Mouse (Mus musculus): ENCODE data around the gene Gtsf1l. TPM values are rescaled to one million over a fixed set of nuclear protein-coding genes. Genes with fewer than 3 reads are reported as not detected.

Gene Gtsf1l
- 0.40 TPM in 1 of 2 replicates, not detected in the other for polyA plus RNA-seq (2015; fragmentation: Nextera tagmentation; extraction: Ambion mirVana)

- Histone ChIP-seq H3K4me1 (ENCODE audit: control insufficient read depth, insufficient read depth, low read depth, low read length) (no peaks in the 10 kb centered on the region), H3K27ac (ENCODE audit: low read depth, low read length) (no peak within 1 kb of the TSS), H3K9me3 (ENCODE audit: control insufficient read depth, low read length) (no peaks in the 10 kb centered on the region), H3K4me3 (ENCODE audit: low read length) (no peak within 1 kb of the TSS), H3K27me3 (replicated peaks; ENCODE audit: control insufficient read depth, insufficient read depth, low read length) (no peaks in the 10 kb centered on the region), H3K36me3 (ENCODE audit: control insufficient read depth, insufficient read depth, low read length) (no peaks in the 10 kb centered on the region), H3K4me2 (ENCODE audit: low read length) (no peak within 1 kb of the TSS), H3K9ac (ENCODE audit: low read depth, low read length) (no peak within 1 kb of the TSS)
- ATAC-seq, result no peak
- WGBS, result 90% methylated on average over 9 of the region's 9 CpGs
These were observed at the start of gene Gtsf1l for GRCm38 (mm10) chr2:163087728-163088127. TSS of gene Gtsf1l (minus strand) at chr2:163087855.

DNA sequence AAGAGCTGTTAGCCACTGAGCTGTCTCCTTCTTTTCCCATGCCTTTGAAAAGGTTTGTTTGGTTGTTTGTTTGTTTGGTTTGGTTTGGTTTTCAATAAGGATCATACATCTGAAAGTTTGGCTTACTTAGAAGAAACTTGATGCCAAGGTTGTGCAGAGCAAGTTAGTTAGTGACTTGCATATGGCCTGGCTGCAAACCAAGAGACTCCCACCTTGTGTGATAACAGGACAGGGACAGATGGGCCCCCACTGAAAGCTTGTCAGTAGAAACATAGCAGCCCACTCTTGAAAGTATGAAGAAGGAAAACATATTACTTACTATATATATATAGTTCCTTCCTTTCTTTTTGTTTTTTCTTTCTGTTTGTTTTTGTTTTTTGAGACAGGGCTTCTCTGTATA lies 49.3 kb upstream of the Gtsf1l start:
- H3K4me3 ChIP-seq (ENCODE audit: low read length), result no peak overlapping the region
- H3K27ac ChIP-seq (ENCODE audit: low read depth, low read length), result no peak overlapping the region
- no peaks in the 10 kb centered on the region for H3K4me1 ChIP-seq (ENCODE audit: control insufficient read depth, insufficient read depth, low read depth, low read length)
- ATAC-seq, result no peak
- no peaks in the 10 kb centered on the region for H3K36me3 ChIP-seq (ENCODE audit: control insufficient read depth, insufficient read depth, low read length)
- no peak overlapping the region for H3K9ac ChIP-seq (ENCODE audit: low read depth, low read length)
- no peak overlapping the region for H3K4me2 ChIP-seq (ENCODE audit: low read length)
- no peaks in the 10 kb centered on the region for H3K27me3 ChIP-seq (replicated peaks; ENCODE audit: control insufficient read depth, insufficient read depth, low read length)
- H3K9me3 ChIP-seq (ENCODE audit: control insufficient read depth, low read length), result no peaks in the 10 kb centered on the region; the same call in 1 of the 2 replicates

- Histone ChIP-seq H3K4me1 (ENCODE audit: control insufficient read depth, insufficient read depth, low read depth, low read length) (no peaks in the 10 kb centered on the region), H3K4me2 (ENCODE audit: low read length) (no peak overlapping the region), H3K4me3 (ENCODE audit: low read length) (no peak overlapping the region), H3K36me3 (ENCODE audit: control insufficient read depth, insufficient read depth, low read length) (no peaks in the 10 kb centered on the region), H3K27me3 (replicated peaks; ENCODE audit: control insufficient read depth, insufficient read depth, low read length) (no peaks in the 10 kb centered on the region), H3K9ac (ENCODE audit: low read depth, low read length) (no peak overlapping the region), H3K9me3 (ENCODE audit: control insufficient read depth, low read length) (no peaks in the 10 kb centered on the region; the same call in 1 of the 2 replicates), H3K27ac (ENCODE audit: low read depth, low read length) (no peak overlapping the region)
- ATAC-seq, result no peak
- WGBS, result 70% methylated on average over 6 of the region's 6 CpGs
These were observed 48.3 kb upstream of the Gtsf1l start for GRCm38 (mm10) chr2:163135931-163136330.

GRCm38 (mm10) chr2:163132314-163132713 lies 44.7 kb upstream of the Gtsf1l start:
- Histone ChIP-seq H3K9me3 (ENCODE audit: control insufficient read depth, low read length) (peaks cover 3% of the 10 kb centered on the region; the same call in 1 of the 2 replicates), H3K27me3 (replicated peaks; ENCODE audit: control insufficient read depth, insufficient read depth, low read length) (no peaks in the 10 kb centered on the region), H3K4me1 (ENCODE audit: control insufficient read depth, insufficient read depth, low read depth, low read length) (no peaks in the 10 kb centered on the region), H3K36me3 (ENCODE audit: control insufficient read depth, insufficient read depth, low read length) (no peaks in the 10 kb centered on the region), H3K4me3 (ENCODE audit: low read length) (no peak overlapping the region), H3K27ac (ENCODE audit: low read depth, low read length) (no peak overlapping the region), H3K9ac (ENCODE audit: low read depth, low read length) (no peak overlapping the region), H3K4me2 (ENCODE audit: low read length) (no peak overlapping the region)
- ATAC-seq, result no peak
- WGBS, result 85% methylated on average over 5 of the region's 5 CpGs

GRCm38 (mm10) chr2:163130837-163131236 lies 43.2 kb upstream of the Gtsf1l start:
- Histone ChIP-seq H3K9me3 (ENCODE audit: control insufficient read depth, low read length) (peaks cover 4% of the 10 kb centered on the region; the same call in 1 of the 2 replicates), H3K27ac (ENCODE audit: low read depth, low read length) (no peak overlapping the region), H3K9ac (ENCODE audit: low read depth, low read length) (no peak overlapping the region), H3K4me1 (ENCODE audit: control insufficient read depth, insufficient read depth, low read depth, low read length) (no peaks in the 10 kb centered on the region), H3K4me3 (ENCODE audit: low read length) (no peak overlapping the region), H3K27me3 (replicated peaks; ENCODE audit: control insufficient read depth, insufficient read depth, low read length) (no peaks in the 10 kb centered on the region), H3K36me3 (ENCODE audit: control insufficient read depth, insufficient read depth, low read length) (no peaks in the 10 kb centered on the region), H3K4me2 (ENCODE audit: low read length) (no peak overlapping the region)
- WGBS, result 75% methylated on average over 5 of the region's 5 CpGs
- no peak for ATAC-seq

DNA sequence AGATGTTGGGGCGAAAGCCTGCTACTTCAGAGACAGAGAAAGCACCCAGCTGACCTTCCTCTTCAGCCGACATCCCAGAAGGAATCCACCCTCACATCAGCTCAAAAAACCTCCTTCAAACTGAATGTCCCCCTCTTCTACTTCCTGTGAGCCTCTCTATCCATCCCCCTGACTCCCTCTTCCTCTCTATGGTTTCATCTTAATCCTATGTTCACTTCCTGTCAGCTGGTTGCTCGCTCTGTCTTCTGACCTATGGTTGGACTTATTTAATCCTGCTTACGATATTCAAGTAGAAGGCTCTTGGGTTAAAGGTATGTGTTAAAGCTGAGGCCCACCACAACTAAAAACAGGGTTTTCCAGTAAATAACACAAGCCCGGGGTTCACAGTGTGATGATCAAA lies 35.8 kb upstream of the Gtsf1l start:
- H3K4me3 ChIP-seq (ENCODE audit: low read length), result no peak overlapping the region
- no peak overlapping the region for H3K27ac ChIP-seq (ENCODE audit: low read depth, low read length)
- H3K4me1 ChIP-seq (ENCODE audit: control insufficient read depth, insufficient read depth, low read depth, low read length), result peaks cover 4% of the 10 kb centered on the region; the same call in 1 of the 2 replicates
- 86% methylated on average over 5 of the region's 5 CpGs for WGBS
- no peaks in the 10 kb centered on the region; the same call in none of the 2 replicates for H3K27me3 ChIP-seq (replicated peaks; ENCODE audit: control insufficient read depth, insufficient read depth, low read length)
- no peak overlapping the region for H3K4me2 ChIP-seq (ENCODE audit: low read length)
- ATAC-seq, result no peak
- H3K36me3 ChIP-seq (ENCODE audit: control insufficient read depth, insufficient read depth, low read length), result no peaks in the 10 kb centered on the region
- peaks cover 4% of the 10 kb centered on the region; the same call in 1 of the 2 replicates for H3K9me3 ChIP-seq (ENCODE audit: control insufficient read depth, low read length)
- no peak overlapping the region for H3K9ac ChIP-seq (ENCODE audit: low read depth, low read length)

DNA sequence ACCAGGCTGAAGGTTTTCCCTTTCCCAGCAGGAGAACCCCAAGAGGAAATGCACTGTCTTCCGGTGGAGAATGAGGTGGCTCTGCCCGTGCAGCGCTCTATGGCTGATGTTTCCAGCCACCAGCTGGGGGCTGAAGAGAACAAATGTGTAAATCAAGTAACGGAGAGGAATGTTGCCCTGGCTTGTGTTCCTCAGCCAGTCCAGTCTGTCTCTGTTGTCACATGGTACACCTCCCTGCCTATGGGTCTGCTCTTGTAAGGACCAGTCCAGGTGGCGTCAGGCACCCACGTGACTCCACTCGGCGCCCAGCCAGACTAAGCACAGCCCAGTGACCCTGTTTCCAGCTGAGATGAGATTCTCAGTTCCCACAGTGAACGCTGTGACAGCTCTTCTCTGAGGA lies 34.7 kb upstream of the Gtsf1l start:
- 0 out of 2 replicates have a peak overlapping the region, but pooled peaks have one; percentile 4 for H3K4me3 ChIP-seq (ENCODE audit: low read length)
- 15% methylated on average over 9 of the region's 9 CpGs for WGBS
- peak overlapping the region; percentile 29 for H3K4me2 ChIP-seq (ENCODE audit: low read length)
- no peaks in the 10 kb centered on the region for H3K36me3 ChIP-seq (ENCODE audit: control insufficient read depth, insufficient read depth, low read length)
- ATAC-seq, result peak; percentile 94
- H3K9me3 ChIP-seq (ENCODE audit: control insufficient read depth, low read length), result peaks cover under 1% of the 10 kb centered on the region; the same call in 1 of the 2 replicates
- H3K9ac ChIP-seq (ENCODE audit: low read depth, low read length), result no peak overlapping the region
- H3K27ac ChIP-seq (ENCODE audit: low read depth, low read length), result no peak overlapping the region
- H3K27me3 ChIP-seq (replicated peaks; ENCODE audit: control insufficient read depth, insufficient read depth, low read length), result no peaks in the 10 kb centered on the region; the same call in none of the 2 replicates
- peaks cover 4% of the 10 kb centered on the region; the same call in 1 of the 2 replicates for H3K4me1 ChIP-seq (ENCODE audit: control insufficient read depth, insufficient read depth, low read depth, low read length)

DNA sequence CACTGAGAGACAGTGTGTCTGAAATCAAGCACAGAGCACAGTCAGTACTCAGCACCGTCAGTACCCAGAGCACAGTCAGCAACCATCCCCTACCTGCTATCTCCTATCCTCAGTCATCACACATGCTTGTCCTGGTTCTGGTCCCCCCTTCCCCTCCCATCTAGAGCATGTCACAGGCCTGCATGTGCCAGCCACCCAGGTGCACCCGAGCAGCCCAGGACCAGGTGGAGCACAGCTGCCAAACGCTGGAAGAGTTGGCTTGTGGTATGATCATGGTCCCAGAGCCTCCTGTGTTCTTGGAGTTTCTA lies 33.7 kb upstream of the Gtsf1l start:
- no peak overlapping the region for H3K9ac ChIP-seq (ENCODE audit: low read depth, low read length)
- no peak overlapping the region for H3K4me3 ChIP-seq (ENCODE audit: low read length)
- no peak overlapping the region for H3K4me2 ChIP-seq (ENCODE audit: low read length)
- no peaks in the 10 kb centered on the region for H3K36me3 ChIP-seq (ENCODE audit: control insufficient read depth, insufficient read depth, low read length)
- no peak for ATAC-seq
- H3K4me1 ChIP-seq (ENCODE audit: control insufficient read depth, insufficient read depth, low read depth, low read length), result peaks cover 4% of the 10 kb centered on the region; the same call in 1 of the 2 replicates
- no peaks in the 10 kb centered on the region; the same call in none of the 2 replicates for H3K27me3 ChIP-seq (replicated peaks; ENCODE audit: control insufficient read depth, insufficient read depth, low read length)
- WGBS, result 84% methylated on average over 3 of the region's 3 CpGs
- no peak overlapping the region for H3K27ac ChIP-seq (ENCODE audit: low read depth, low read length)
- H3K9me3 ChIP-seq (ENCODE audit: control insufficient read depth, low read length), result no peaks in the 10 kb centered on the region

GRCm38 (mm10) chr2:163120626-163121352 lies 33.1 kb upstream of the Gtsf1l start:
- H3K27me3 ChIP-seq (replicated peaks; ENCODE audit: control insufficient read depth, insufficient read depth, low read length), result no peaks in the 10 kb centered on the region; the same call in none of the 2 replicates
- no peaks in the 10 kb centered on the region for H3K9me3 ChIP-seq (ENCODE audit: control insufficient read depth, low read length)
- no peak overlapping the region for H3K4me2 ChIP-seq (ENCODE audit: low read length)
- peaks cover 4% of the 10 kb centered on the region; the same call in 1 of the 2 replicates for H3K4me1 ChIP-seq (ENCODE audit: control insufficient read depth, insufficient read depth, low read depth, low read length)
- ATAC-seq, result no peak
- WGBS, result 60% methylated on average over 15 of the region's 15 CpGs
- H3K27ac ChIP-seq (ENCODE audit: low read depth, low read length), result no peak overlapping the region
- H3K4me3 ChIP-seq (ENCODE audit: low read length), result no peak overlapping the region
- H3K36me3 ChIP-seq (ENCODE audit: control insufficient read depth, insufficient read depth, low read length), result no peaks in the 10 kb centered on the region
- no peak overlapping the region for H3K9ac ChIP-seq (ENCODE audit: low read depth, low read length)

Measured in hindbrain, embryonic 16.5 days (tissue).